Mouse (Mus musculus): ENCODE measurements around the gene Immp2l.

GRCm38 (mm10) chr12:41565540-41566432, 541.9 kb downstream of the Immp2l start:
- no peak for TF ChIP-seq POLR2A (IDR thresholded peaks at IDR 0.05; ENCODE audit: insufficient read length, low read depth)
- no peak for TF ChIP-seq E2F4 (IDR thresholded peaks at IDR 0.05; ENCODE audit: insufficient read depth)
- TF ChIP-seq POLR2AphosphoS2 (IDR thresholded peaks at IDR 0.05; ENCODE audit: insufficient read length, low read depth), result no peak
- TF ChIP-seq MAX (IDR thresholded peaks at IDR 0.05; ENCODE audit: low read depth), result no peak
- TF ChIP-seq MYOG (IDR thresholded peaks at IDR 0.05; ENCODE audit: control insufficient read depth in 1 of 3, insufficient read depth in 1 of 3, insufficient read length in 2 of 3, low read depth in 2 of 3), result no peak

All from myocyte (in vitro differentiated cells).